Mouse (Mus musculus) liver, postnatal 0 days (tissue): Measurements from ENCODE around the gene Zfyve27.

ENCODE experiments used
- CTCF ChIP-seq: sonication (generic); IDR thresholded peaks from 2 replicates; pipeline ENCODE4 v1.5.1; 2016; ENCODE audit warnings: antibody characterized with exemption, low read depth
- EP300 ChIP-seq: IDR thresholded peaks from 2 replicates; pipeline ENCODE4 v1.6.1; 2016; ENCODE audit warnings: antibody characterized with exemption, low read depth, mild to moderate bottlenecking

GRCm38 (mm10) chr19:42128052-42128740 is 35.6 kb upstream of the Zfyve27 start:
- TF ChIP-seq CTCF (no peak), EP300 (no peak)
